Mouse (Mus musculus) spleen, postnatal 10 days (tissue): ENCODE results near the gene Cep83.
A peak's percentile ranks its signal among the peaks of the same experiment; 100 is the strongest.
"Not testable (repeated sequence)": the region's sequence is repeated elsewhere in the genome, so short reads cannot be mapped to it uniquely, and the experiment has no call there.

Experiments
- DNase-seq, 2 experiments: peaks; one replicate each; pipeline ENCODE4 v3.0.0; 2021 to 2022; ENCODE audit warnings: low spot score in 2 of 2

The Cep83 gene

DNA sequence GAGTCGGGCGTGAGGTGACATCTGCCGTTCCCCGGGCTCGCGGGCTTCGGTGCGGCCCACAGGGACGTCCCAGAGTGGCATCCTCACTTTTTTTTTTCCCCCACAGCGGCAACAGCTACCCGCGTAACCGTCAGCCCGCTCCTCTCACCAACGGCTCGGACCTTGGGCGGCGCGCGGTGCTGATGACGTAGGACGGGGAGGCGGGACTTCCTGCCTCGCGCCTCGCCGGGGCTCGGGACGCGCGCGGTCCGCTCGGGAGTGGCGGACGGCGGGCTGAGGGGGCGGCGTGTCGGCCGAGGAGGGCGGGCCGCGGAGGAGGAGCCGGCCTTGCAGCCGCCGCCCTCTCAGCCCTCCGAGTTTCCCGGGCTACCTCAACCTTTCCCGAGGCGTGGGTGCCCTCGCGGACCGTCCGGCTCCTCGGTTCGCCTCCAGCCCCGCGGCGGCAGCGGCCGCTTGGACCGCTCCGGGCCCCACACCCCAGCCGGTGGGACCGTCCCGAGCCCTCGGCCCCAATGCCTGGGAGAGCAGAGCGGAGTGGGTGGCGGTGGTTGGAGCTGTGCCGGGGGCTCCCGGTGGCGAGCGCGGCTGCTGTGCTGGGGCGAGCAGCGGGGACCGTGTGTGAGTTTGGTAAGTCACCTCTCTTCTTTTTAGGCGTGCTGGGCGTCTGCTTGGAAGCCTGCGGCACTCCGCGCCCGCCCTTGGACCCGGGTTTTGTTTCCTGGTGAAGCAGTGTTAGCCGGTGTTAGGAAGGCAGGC, at the start of gene Cep83:
TSS of gene Cep83 (plus strand) at position 235 of the 756 bp plus-strand sequence.
- peak; percentile 97 for DNase-seq

DNA sequence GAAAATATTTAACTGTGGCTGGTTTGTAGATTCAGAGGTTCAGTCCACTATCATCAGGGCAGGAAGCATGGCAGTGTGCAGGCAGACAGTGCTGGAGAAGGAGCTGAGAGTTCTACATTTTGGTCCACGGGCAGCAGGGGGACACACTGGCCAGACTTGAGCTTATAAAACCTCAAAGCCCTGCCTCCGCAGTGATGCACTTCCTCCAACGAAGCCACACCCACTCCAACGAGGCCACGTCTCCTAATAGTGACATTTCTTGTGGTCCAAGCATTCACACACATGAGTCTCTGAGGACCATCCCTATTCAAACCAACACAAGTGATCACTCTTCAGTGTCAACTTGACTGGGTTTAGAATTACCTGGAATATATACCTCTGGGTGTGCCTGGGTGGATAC, 49.2 kb upstream of the Cep83 start:
- DNase-seq = peak in 1 of 2 experiments; percentile 27

DNA sequence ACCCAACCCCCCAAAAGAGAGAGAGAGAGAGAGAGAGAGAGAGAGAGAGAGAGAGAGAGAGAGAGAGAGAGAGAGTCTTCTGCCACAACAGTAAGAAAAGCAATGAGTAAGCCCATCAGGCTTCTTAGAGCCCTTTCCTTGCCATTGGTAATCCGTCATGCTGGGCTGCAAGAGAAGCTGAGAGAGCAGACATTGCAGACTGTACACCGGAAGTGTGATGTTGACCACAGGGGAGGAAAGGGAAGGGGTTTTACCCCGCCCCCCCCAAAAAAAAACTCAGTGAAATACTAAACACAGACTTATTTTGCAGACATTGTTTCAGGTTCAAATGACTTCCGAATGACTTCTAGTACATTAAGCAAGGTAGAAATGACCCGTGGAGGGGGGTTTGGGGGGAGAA, 48.4 kb upstream of the Cep83 start:
- no peak for DNase-seq

DNA sequence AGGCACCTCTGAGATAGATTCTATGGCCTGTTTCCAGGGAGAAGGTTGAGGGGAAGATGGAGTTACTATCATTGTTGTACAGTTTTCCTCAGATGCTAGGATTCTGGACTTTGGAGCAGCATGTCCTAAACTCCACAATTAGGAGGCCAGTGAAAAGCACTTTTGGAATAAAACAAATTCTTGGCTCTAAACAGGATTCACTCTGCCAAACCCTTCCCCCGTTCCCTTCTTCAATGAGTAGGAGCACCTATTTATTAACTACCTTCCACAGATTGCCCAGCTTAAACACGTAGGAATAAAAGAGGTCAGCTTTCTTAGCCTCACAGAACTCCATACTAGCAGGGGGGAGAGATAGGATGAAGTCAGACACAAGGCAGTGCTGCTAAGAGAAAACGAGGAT, 24.4 kb upstream of the Cep83 start:
- DNase-seq = no peak

DNA sequence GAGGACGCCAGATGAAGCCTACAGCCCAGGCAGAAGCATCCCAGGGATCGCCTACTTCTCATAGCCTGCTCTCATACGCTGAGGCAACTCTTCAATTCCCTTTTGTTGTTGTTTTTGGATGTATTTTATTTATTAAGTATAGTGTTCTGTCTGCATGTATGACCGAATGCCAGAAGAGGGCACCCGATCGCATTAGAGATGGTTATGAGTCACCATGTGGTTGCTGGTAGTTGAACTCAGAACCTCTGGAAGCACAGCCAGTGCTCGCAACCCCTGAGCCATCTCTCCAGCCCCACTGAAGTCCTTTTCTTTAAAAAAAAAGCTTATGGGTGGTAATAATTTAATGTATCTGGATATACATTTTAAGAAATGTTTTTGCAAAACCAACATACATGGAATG, 24.0 kb upstream of the Cep83 start:
- no peak for DNase-seq

DNA sequence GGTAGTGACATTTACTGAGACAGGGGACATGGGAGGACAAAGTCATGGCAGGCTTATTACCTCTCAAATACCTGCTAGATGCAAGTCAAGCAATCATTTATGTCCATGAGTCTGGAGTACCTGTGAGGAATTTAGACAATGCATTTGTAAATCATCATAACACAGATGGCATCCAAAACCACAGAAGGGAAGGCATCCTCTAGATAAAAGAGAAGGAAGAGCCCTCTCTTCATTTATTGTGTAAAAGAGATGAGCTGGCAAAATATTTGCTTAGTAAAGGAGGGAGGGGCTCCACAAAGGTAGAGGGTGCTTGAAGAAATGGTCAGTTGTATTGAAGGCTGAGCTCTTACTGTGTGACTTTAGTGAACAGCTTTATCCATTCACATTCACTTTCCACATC, 20.3 kb upstream of the Cep83 start:
- no peak for DNase-seq

DNA sequence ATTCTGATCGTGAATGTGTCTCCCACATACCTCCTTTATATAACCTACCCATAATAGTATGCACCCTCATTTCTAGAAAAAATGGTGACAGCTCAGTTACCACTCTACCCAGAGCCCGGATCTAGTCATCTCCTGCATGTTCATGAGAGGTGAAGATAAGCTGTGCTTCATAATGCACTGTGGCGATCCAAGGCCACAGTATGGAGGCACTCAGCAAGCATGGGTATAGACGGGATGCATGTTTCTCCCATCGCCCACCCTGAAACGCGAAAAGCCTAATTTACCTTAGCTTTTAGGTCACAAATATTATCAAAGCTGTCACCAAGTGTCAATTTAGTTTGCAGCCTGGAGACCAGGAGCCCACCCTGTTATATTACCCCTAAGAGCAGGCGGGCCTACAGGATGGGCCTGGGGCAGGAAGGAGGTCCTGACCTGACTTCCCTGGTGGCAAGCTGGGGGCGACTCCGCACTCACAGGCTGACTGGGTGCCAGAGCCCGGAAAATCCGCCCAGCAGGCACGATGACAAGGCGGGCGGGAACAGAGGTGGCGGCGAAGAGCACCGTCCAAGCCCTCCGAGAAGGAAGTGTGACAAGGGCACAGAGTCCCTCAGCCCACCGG, 544 bp upstream of the Cep83 start:
- DNase-seq = no peak

DNA sequence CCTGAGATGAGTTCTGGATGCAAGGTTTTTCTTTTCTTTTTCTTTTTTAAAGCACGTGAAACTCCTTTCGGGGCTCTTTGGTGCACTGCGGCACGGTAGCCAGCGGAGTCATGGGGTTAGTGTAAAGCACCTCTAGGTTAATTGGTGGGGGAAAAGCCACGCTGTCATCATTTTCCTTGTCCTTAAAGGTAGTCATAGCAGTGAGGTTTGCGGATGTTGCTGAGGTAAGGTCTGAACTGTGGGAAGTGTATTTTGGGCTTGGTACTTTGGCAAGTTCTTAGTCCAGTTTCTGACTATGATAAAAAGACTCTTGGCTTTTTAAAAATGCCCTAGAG, 689 bp downstream of the Cep83 start:
- no peak for DNase-seq

DNA sequence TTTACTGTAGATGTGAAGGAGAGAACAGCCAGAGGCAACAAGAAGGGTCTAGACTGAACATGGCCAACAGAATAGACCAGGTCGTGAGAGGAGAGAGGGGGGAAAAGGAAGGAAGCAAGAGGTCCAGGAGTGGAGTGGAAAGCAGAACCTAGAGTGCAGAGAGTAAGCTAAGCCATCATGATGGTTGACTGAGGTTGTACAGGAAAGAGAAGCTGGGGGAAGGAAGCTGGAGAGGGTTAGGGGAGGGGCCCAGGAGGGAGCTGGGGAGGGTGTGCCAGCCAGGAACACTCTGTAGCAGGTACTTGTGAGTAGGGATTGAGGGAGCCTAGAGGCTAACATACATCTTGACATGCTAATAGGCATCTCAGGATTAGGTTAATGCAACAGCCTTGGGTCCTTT, 1.9 kb downstream of the Cep83 start:
- no peak for DNase-seq

DNA sequence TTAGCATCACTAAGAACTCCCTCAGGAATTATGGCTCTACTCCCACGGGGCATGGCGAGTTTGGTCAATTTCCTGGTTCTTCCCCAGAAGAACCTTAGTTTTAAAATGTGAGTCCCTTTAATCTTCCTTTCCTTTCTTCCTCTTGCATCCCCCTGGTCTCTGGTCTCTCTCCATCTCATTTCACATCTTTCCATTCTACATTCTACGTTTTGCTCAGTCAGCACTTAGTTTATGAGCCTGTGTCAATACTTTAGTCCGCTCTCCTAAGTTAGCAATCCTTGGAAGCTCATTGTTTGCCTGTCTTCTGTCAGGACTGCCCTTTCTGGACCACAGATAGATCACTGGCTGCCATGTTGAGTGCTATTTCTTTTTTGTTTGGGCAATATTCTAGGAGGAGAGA, 3.7 kb downstream of the Cep83 start:
- DNase-seq = no peak

DNA sequence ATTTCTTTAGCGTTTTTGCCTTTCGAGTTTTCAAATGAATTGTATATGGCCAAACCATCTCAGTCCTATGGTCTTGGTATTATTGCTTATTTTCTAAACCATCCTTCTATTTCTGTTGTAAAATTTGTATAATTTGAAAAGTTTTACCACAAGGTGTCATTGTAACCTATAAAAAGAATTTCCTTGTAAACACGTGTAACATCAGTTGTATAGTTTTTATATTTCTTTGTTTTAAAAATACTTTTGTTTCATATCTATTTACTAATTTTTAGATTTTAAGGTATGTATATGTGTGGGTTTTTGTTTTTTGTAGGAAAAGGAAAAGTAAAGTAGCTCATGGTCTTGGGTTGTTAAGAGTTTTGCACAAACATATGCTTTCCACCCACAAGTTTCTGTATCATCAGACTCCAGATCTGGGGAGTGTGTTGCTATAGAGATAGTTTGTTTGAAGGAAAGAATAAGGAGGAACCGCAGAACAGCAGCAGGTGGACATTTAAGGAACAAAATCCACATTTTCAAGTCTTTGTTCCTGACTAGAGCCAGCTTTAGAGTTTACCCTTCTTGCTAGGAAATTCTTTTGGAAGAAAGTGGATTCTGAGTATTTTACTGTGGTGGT, 17.3 kb downstream of the Cep83 start:
- DNase-seq = no peak

DNA sequence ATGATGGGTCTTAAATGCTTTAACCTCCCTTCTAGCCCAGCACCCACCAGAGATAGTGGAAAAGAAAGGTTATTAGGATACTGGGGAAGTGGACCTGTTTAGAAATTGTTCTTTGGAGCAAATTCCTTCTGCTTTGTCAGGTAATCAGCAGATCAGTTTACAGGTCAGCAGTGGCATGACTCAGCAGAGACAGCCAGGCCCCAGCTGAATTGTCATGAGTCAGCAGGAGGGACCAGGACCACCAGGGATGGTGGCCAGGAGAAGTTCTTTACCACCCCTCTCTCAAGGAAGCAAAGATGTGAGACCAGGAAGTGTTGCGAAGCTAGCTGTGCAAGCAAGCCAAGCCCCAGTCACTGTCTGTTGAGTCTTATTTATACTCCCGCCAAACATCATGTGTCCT, 18.2 kb downstream of the Cep83 start:
- no peak for DNase-seq

DNA sequence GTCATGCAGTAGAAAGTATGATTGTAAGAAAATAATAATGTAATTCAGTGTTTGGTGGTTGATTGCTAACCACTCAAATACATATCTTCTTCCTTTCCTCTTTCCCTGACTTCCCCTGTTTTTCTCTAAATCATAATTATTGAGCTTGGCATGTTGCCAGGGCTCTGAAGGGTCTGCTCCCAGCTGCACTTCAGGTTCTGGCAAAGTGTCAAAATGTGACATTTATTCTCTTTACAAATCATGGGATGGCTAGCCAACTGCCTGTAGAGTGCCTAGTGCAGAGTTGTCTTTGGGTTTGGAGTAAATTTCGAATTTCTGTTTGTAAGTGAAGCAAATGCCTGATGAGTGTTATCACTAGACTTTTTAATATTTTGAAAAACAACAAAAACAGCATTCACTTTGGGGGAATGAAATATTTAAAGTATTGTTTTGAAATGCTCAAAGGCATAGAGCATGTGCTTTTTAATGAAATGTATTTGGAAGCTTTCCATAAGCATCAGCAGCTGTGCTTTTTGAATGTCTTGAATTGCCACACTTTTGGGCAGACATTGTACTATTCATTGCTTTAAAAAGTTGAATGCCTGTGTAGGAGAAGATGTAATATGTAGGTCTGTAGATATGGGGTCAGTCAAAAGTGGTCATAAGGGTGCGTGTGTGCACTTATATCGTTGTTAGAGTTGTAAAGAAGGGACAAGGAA, 21.3 kb downstream of the Cep83 start:
- no peak for DNase-seq

DNA sequence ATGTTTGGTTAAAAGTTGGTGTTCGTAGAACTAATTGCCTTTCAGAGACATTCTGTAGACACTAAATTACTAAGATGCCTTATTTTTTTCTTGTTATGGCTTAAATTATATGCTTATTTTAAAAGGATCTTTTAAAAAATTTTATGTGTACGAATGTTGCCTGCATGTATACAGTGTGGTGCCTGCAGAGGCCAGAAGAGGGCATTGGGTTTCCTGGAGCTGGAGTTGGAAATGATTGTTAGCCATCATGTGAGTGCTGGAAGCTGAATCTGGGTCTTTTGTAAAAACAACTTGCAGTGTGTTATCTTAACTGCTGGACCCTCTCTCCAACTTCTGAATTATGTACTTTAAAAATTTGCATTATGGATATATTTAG, 21.9 kb downstream of the Cep83 start:
- DNase-seq = no peak

DNA sequence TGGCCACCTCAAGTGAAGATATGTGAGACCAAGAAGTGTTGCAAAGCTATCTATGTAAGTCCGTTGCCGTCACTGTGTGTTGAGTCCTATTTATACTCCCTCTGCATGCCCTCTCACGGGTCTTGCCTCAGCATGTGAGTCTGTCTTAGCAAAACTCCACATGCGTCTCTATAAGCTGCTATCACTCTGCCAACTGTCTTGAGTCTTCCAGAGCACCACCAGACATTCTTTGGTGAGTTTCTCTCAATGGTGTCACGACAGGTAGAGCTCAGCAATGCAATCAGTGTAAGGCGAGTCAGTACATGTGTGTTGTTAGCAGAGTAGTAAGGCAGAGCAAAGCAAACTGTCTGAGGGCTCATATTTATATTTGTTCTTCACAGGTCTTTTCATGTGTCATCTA, 31.8 kb downstream of the Cep83 start:
- no peak for DNase-seq

DNA sequence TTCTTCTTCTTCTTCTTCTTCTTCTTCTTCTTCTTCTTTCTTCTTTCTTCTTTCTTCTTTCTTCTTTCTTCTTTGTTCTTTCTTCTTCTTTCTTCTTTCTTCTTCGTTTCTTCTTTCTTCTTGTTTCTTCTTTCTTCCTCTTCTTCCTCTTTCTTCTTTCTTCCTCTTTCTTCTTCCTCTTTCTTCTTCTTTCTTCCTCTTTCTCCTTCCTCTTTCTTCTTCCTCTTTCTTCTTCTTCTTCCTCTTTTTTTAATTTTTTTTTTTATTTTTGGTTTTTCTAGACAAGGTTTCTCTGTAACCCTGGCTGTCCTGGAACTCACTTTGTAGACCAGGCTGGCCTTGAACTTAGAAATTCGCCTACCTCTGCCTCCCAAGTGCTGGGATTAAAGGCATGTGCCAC, 39.6 kb downstream of the Cep83 start:
- not testable (repeated sequence) for DNase-seq

DNA sequence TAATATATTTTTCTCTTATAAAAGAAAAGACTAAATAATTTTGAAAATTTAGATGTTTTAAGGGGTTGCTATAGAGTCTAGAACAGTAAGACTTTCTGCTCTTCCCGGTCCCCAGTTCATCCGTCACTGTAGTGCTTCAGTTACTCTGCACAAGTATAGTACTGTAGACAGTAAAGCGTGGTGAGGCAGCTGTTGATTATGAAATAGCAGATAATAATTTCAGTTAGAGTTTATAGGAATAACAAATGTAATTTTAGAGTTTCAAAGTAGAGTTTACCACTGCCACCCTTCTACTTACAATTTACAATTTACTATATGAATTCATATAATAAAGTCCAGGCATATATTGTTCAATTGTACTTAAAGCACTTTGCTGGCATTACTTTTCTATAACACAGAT, 42.0 kb downstream of the Cep83 start:
- DNase-seq = no peak

DNA sequence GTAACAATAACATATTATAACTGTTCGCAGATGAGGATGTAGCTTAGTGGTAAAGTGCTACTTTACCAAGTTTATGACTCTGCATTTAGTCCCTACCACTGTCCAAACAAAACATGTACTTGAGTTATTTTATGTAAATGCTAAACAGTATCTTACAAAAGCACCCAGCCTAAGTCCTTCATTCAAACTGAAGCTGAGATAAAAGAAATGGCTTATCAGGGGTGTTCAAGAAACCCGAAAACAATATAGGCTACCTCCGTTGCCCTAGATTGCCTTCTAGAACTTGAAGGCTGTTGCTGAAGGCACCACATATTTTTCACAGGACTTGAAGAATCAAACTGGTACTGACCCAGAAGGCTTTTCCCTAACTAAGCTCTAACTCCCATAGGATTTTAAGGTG, 46.4 kb downstream of the Cep83 start:
- no peak for DNase-seq

DNA sequence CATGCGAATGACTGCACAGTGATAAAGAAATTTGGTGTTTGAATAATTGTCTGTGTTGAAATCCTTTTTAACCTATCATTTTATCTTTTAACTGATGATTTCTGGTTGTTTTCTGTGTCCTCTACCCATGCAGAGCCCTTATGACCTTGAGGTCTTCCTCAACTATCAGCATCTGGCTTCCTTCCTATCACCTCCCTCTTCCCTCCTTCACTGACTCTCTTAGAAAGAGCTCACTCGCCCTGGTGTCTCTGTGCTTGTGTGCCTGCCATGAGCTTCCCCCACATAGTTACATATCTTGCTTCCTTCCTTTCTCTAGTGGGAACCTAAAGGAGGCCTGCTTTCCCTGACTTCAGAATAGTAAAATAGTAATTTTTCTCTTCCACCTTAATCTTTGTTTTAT, 51.8 kb downstream of the Cep83 start:
- DNase-seq = no peak

DNA sequence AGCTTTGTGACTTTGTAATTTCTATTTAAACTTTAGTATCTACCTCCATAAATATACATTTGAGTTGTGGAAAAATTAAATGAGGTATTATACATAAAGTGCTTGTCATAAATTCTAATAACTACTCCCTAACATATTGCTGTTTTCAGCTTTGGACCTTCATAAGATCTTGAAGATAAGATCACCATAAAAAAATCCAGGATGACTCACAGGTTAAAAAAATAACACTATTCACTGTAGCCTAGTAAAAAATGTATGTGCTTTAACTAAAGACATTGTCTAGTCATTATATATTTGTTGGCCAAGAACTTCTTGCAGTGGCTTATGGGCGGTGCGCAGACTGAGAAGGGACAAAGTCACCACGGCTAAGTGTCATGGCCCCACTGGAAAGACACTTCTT, 53.0 kb downstream of the Cep83 start:
- no peak for DNase-seq

DNA sequence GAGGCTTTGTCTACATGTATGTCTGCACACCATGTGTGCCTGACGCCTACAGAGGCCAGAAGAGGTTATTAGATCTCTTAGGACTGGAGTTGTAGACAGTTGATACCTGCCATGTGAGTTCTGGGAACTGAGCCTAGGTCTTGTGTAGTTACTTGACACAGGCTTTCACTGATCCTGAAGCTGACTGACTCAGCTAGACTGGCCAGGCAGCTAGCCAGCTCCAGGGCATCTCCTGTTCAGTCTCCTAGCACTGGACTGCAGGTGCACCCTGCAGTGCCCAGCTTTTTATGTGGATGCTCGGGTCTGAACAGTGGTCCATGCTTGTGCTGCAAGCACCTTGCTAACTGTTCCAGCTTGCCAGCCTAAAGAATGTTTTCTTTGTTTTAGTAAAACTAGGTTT, 58.6 kb downstream of the Cep83 start:
- DNase-seq = no peak

DNA sequence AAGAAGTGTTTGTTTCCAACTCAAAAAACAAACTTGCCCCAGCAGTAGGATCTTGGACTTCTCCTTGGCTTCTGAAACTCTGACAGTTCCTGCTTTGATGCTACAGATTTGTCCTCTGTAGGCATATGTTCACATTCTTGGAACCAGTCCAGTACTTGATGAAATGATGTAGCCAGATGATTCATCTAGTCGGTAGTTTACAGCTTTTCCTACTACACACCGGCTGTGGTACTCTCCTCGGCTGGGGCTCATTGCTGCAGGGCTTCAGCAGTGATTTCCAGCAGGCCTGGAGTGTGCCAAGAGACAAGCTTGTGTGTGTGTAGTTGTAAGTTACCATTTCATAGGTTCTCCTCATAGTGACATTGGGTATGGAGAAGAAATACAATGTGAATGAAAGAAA, 83.0 kb downstream of the Cep83 start:
- DNase-seq = no peak

DNA sequence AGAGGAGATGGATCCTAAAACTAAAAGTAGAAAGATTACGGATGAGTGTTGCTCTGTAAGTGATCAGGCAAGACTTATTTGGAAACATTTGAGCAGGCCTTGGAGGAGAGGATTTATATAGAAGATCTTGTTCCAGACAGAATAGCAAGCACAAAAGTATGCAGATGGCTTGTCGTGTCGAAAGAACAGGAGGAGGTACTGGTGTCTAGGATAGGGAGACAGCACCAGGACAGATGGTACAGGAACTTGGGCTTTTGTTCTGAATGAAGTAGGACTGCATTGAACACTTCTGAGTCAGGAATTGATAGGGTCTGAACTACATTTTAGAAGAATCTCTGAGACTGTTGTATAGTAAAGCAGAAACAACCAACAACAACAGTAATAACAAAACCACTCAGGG, 89.1 kb downstream of the Cep83 start:
- no peak for DNase-seq
